Mouse (Mus musculus) hindbrain, embryonic 14.5 days (tissue): ENCODE data around the gene Acap3. TPM values are rescaled to one million over a fixed set of nuclear protein-coding genes. Genes with fewer than 3 reads are reported as not detected.
A peak's percentile ranks its signal among the peaks of the same experiment; 100 is the strongest.

Experiments used
- ATAC-seq: fragments of 200-750 bp; cut with Nextera tagmentation; 2 replicates; pipeline ENCODE4 v1.8.0; 2017; ENCODE audit warnings: moderate number of reproducible peaks, mild to moderate bottlenecking, moderate TSS enrichment, moderate library complexity; ENCODE audit not compliant: low FRiP score
- DNase-seq: peaks from one replicate; pipeline ENCODE4 v3.0.0-alpha.2; 2015; ENCODE audit warnings: low spot score
- H3K27ac ChIP-seq: fragments of 300-500 bp; sonication (generic); 2 replicates; pipeline ENCODE4 v1.5.1; 2014; ENCODE audit warnings: mild to moderate bottlenecking, moderate library complexity
- H3K27me3 ChIP-seq: fragments of 300-500 bp; sonication (generic); 2 replicates; pipeline ENCODE4 v1.6.1; 2014; ENCODE audit warnings: mild to moderate bottlenecking, low read length, mixed read lengths; ENCODE audit not compliant: control insufficient read depth, insufficient read depth
- H3K36me3 ChIP-seq: fragments of 300-500 bp; sonication (generic); replicated peaks from 2 replicates; pipeline ENCODE4 v1.6.1; 2014; ENCODE audit not compliant: control insufficient read depth, insufficient read depth
- H3K4me1 ChIP-seq: fragments of 300-500 bp; sonication (generic); replicated peaks from 2 replicates; pipeline ENCODE4 v1.6.1; 2014; ENCODE audit warnings: antibody characterized with exemption, low read length, mixed read lengths; ENCODE audit not compliant: control insufficient read depth, insufficient read depth
- H3K4me2 ChIP-seq: fragments of 300-500 bp; sonication (generic); replicated peaks from 2 replicates; pipeline ENCODE4 v1.6.1; 2014; ENCODE audit warnings: mild to moderate bottlenecking, moderate library complexity
- H3K4me3 ChIP-seq: fragments of 300-500 bp; sonication (generic); replicated peaks from 2 replicates; pipeline ENCODE4 v1.5.1; 2014; ENCODE audit warnings: mild to moderate bottlenecking, low read length
- H3K9ac ChIP-seq: fragments of 300-500 bp; sonication (generic); 2 replicates; pipeline ENCODE4 v1.6.1; 2014
- H3K9me3 ChIP-seq: fragments of 300-500 bp; sonication (generic); 2 replicates; pipeline ENCODE4 v1.6.1; 2016; ENCODE audit warnings: low read length; ENCODE audit not compliant: control insufficient read depth
- WGBS: fragments of 180-500 bp; shearing (Covaris S2); extraction: QIAGEN DNeasy Blood & Tissue Kit; methylation state at CpG from one replicate; pipeline ENCODE4 v1.1.7; 2014; 5-methylcytosine and 5-hydroxymethylcytosine counted together
- polyA plus RNA-seq: library from polyadenylated mRNA; unstranded; fragments of >200 nt; fragmentation: Nextera tagmentation; extraction: Ambion mirVana; gene quantifications from 2 replicates; pipeline ENCODE4 v1.2.1, GENCODE M21; 2014

The Acap3 gene
- polyA plus RNA-seq, 1 experiment from 2014 or later, result 71.8 TPM

GRCm38 (mm10) chr4:155892438-155893211 is 1.0 kb downstream of the Acap3 start:
- no peaks in the 10 kb centered on the region for H3K27me3 ChIP-seq
- H3K4me3 ChIP-seq, result peak overlapping the region; percentile 97
- H3K9me3 ChIP-seq, result no peaks in the 10 kb centered on the region
- peak; percentile 23 for ATAC-seq
- peak overlapping the region; percentile 75 for H3K4me2 ChIP-seq
- WGBS, result 6% methylated on average over 30 of the region's 37 CpGs
- H3K4me1 ChIP-seq, result peaks cover 41% of the 10 kb centered on the region
- H3K9ac ChIP-seq, result peak overlapping the region; percentile 92
- peak overlapping the region; percentile 99 for H3K27ac ChIP-seq
- DNase-seq, result no peak
- H3K36me3 ChIP-seq, result peaks cover 42% of the 10 kb centered on the region

- 67% methylated on average over 8 of the region's 8 CpGs for WGBS
- peaks cover 40% of the 10 kb centered on the region for H3K36me3 ChIP-seq
- no peak for ATAC-seq
- peak overlapping the region; percentile 97 for H3K4me3 ChIP-seq
- no peaks in the 10 kb centered on the region for H3K9me3 ChIP-seq
- H3K9ac ChIP-seq, result peak overlapping the region; percentile 92
- no peaks in the 10 kb centered on the region for H3K27me3 ChIP-seq
- no peak overlapping the region for H3K27ac ChIP-seq
- peak overlapping the region; percentile 75 for H3K4me2 ChIP-seq
- no peak for DNase-seq
- H3K4me1 ChIP-seq, result peaks cover 41% of the 10 kb centered on the region
Observed at GRCm38 (mm10) chr4:155893212-155893690, 1.6 kb downstream of the Acap3 start.

- H3K27ac ChIP-seq, result no peak overlapping the region; the same call in 1 of the 2 replicates
- 30% methylated on average over 8 of the region's 8 CpGs for WGBS
- H3K4me2 ChIP-seq, result peak overlapping the region; percentile 75
- peak overlapping the region; percentile 92 for H3K9ac ChIP-seq
- H3K36me3 ChIP-seq, result peaks cover 40% of the 10 kb centered on the region
- peak overlapping the region; percentile 97 for H3K4me3 ChIP-seq
- DNase-seq (no peak), ATAC-seq (no peak)
- peaks cover 41% of the 10 kb centered on the region for H3K4me1 ChIP-seq
- H3K27me3 ChIP-seq, result no peaks in the 10 kb centered on the region
- no peaks in the 10 kb centered on the region for H3K9me3 ChIP-seq
Observed at GRCm38 (mm10) chr4:155894311-155894881, 2.8 kb downstream of the Acap3 start.

- no peaks in the 10 kb centered on the region for H3K27me3 ChIP-seq
- H3K9me3 ChIP-seq, result no peaks in the 10 kb centered on the region
- H3K4me3 ChIP-seq, result peak overlapping the region; percentile 97
- peaks cover 40% of the 10 kb centered on the region for H3K36me3 ChIP-seq
- DNase-seq (peak; percentile 57), ATAC-seq (no peak)
- H3K4me2 ChIP-seq, result peak overlapping the region; percentile 75
- H3K9ac ChIP-seq, result peak overlapping the region; percentile 92
- peak overlapping the region; percentile 14; the same call in 1 of the 2 replicates for H3K27ac ChIP-seq
- peaks cover 37% of the 10 kb centered on the region for H3K4me1 ChIP-seq
- WGBS, result 30% methylated on average over 6 of the region's 6 CpGs
Observed at GRCm38 (mm10) chr4:155895216-155895615, 3.6 kb downstream of the Acap3 start.

GRCm38 (mm10) chr4:155895826-155896225 is 4.2 kb downstream of the Acap3 start:
- H3K27ac ChIP-seq, result no peak overlapping the region
- no peak overlapping the region for H3K9ac ChIP-seq
- ATAC-seq, result no peak
- 96% methylated on average over 4 of the region's 4 CpGs for WGBS
- peaks cover 44% of the 10 kb centered on the region for H3K36me3 ChIP-seq
- H3K4me3 ChIP-seq, result no peak overlapping the region
- no peaks in the 10 kb centered on the region for H3K27me3 ChIP-seq
- H3K4me1 ChIP-seq, result peaks cover 31% of the 10 kb centered on the region
- peak overlapping the region; percentile 75; the same call in 1 of the 2 replicates for H3K4me2 ChIP-seq
- no peak for DNase-seq
- no peaks in the 10 kb centered on the region for H3K9me3 ChIP-seq

GRCm38 (mm10) chr4:155896461-155896860 is 4.8 kb downstream of the Acap3 start:
- H3K27ac ChIP-seq, result no peak overlapping the region
- no peaks in the 10 kb centered on the region for H3K27me3 ChIP-seq
- H3K4me2 ChIP-seq, result no peak overlapping the region
- DNase-seq (no peak), ATAC-seq (no peak)
- H3K9ac ChIP-seq, result no peak overlapping the region
- H3K4me3 ChIP-seq, result no peak overlapping the region
- over 99% methylated on average over 12 of the region's 12 CpGs for WGBS
- H3K36me3 ChIP-seq, result peaks cover 50% of the 10 kb centered on the region
- no peaks in the 10 kb centered on the region for H3K9me3 ChIP-seq
- H3K4me1 ChIP-seq, result peaks cover 29% of the 10 kb centered on the region

- no peak for DNase-seq
- Histone ChIP-seq H3K4me3 (no peak overlapping the region), H3K27me3 (no peaks in the 10 kb centered on the region), H3K4me1 (peaks cover 24% of the 10 kb centered on the region), H3K9ac (no peak overlapping the region), H3K27ac (no peak overlapping the region), H3K9me3 (no peaks in the 10 kb centered on the region), H3K4me2 (no peak overlapping the region), H3K36me3 (peaks cover 69% of the 10 kb centered on the region)
- WGBS, result 96% methylated on average over 2 of the region's 2 CpGs
- no peak for ATAC-seq
Observed at GRCm38 (mm10) chr4:155898318-155898717, 6.7 kb downstream of the Acap3 start.

- WGBS, result 97% methylated on average over 7 of the region's 7 CpGs
- Histone ChIP-seq H3K27me3 (no peaks in the 10 kb centered on the region), H3K27ac (no peak overlapping the region), H3K36me3 (peaks cover 79% of the 10 kb centered on the region), H3K4me1 (peaks cover 13% of the 10 kb centered on the region), H3K4me2 (no peak overlapping the region), H3K4me3 (no peak overlapping the region), H3K9me3 (no peaks in the 10 kb centered on the region), H3K9ac (no peak overlapping the region)
- ATAC-seq (no peak), DNase-seq (no peak)
Observed at GRCm38 (mm10) chr4:155899355-155899754, 7.7 kb downstream of the Acap3 start.

- Histone ChIP-seq H3K36me3 (peaks cover 94% of the 10 kb centered on the region), H3K4me3 (no peak overlapping the region), H3K27ac (no peak overlapping the region), H3K27me3 (no peaks in the 10 kb centered on the region), H3K9ac (no peak overlapping the region), H3K4me2 (no peak overlapping the region), H3K9me3 (no peaks in the 10 kb centered on the region), H3K4me1 (no peaks in the 10 kb centered on the region)
- no peak for DNase-seq
- 87% methylated on average over 3 of the region's 3 CpGs for WGBS
- no peak for ATAC-seq
Observed at GRCm38 (mm10) chr4:155901205-155901604, 9.6 kb downstream of the Acap3 start.
